Mouse (Mus musculus) heart, postnatal 0 days (tissue): Measurements from ENCODE around the gene Hpcal1.

ENCODE experiments used
- CTCF ChIP-seq: IDR thresholded peaks from 2 replicates; pipeline ENCODE4 v1.5.1; 2016; ENCODE audit warnings: antibody characterized with exemption, control low read depth, low read depth
- EP300 ChIP-seq: IDR thresholded peaks from 2 replicates; pipeline ENCODE4 v1.6.1; 2016; ENCODE audit warnings: antibody characterized with exemption, low read depth

- TF ChIP-seq CTCF: no peak
- no peak for TF ChIP-seq EP300
Observed at GRCm38 (mm10) chr12:17749784-17750183, 59.1 kb downstream of the Hpcal1 start.
